Mouse (Mus musculus): Measurements from ENCODE around the gene Klc4. TPM values are rescaled to one million over a fixed set of nuclear protein-coding genes. Genes with fewer than 3 reads are reported as not detected.

Klc4 gene
- total RNA-seq, 2 experiments from 2014 or later, result 19.0 to 19.7 TPM

- no peak for DNase-seq
Measured at GRCm38 (mm10) chr17:46588913-46589312, 56.9 kb downstream of the Klc4 start.

- DNase-seq, result no peak
Measured at GRCm38 (mm10) chr17:46588173-46588572, 57.6 kb downstream of the Klc4 start.

GRCm38 (mm10) chr17:46586327-46586726, 59.5 kb downstream of the Klc4 start:
- no peak for DNase-seq

Other genes with a start within 250 kb of the Klc4 start
- 1 to 10 TPM; 8.1 to 8.4 TPM for gene Crip3, start 217.1 kb downstream of the Klc4 start, total RNA-seq (2021)
- under 1 TPM in 1 of 2 experiments, not detected in 1; 0.30 TPM for gene Slc22a7, start 207.6 kb downstream of the Klc4 start, total RNA-seq (2021)
- 100 to 1,000 TPM; 114 to 118 TPM for gene Ttbk1, start 158.3 kb downstream of the Klc4 start, total RNA-seq (2021)
- 1 to 10 TPM; 4.9 to 7.1 TPM for gene Dnph1, start 149.3 kb downstream of the Klc4 start, total RNA-seq (2021)
- 10 to 100 TPM; 56.0 to 59.4 TPM for gene Cul9, start 99.6 kb downstream of the Klc4 start, total RNA-seq (2021)
- gene Srf, start 89.8 kb downstream of the Klc4 start, total RNA-seq (2021), result 10 to 100 TPM; 82.3 to 83.6 TPM
- gene Ptk7, start 16.5 kb downstream of the Klc4 start, total RNA-seq (2021), result 1 to 10 TPM; 8.5 to 9.6 TPM
- gene Mrpl2, start 207 bp upstream of the Klc4 start, total RNA-seq (2021), result 10 to 100 TPM; 45.3 to 50.7 TPM
- gene Cul7, start 4.3 kb upstream of the Klc4 start, total RNA-seq (2021), result 10 to 100 TPM; 18.4 to 20.0 TPM
- 10 to 100 TPM; 14.5 to 15.4 TPM for gene Rrp36, start 28.3 kb upstream of the Klc4 start, total RNA-seq (2021)
- gene Mea1, start 32.8 kb upstream of the Klc4 start, total RNA-seq (2021), result 100 to 1,000 TPM in 1 of 2 experiments, 10 to 100 TPM in 1; 97.6 to 100 TPM
- 100 to 1,000 TPM; 166 to 167 TPM for gene Klhdc3, start 34.9 kb upstream of the Klc4 start, total RNA-seq (2021)
- 10 to 100 TPM; 86.5 to 91.9 TPM for gene Ppp2r5d, start 59.1 kb upstream of the Klc4 start, total RNA-seq (2021)
- gene Pex6, start 65.4 kb upstream of the Klc4 start, total RNA-seq (2021), result 10 to 100 TPM; 54.6 to 56.6 TPM
- gene Gnmt, start 83.1 kb upstream of the Klc4 start, total RNA-seq (2021), result not detected
- gene Cnpy3, start 106.2 kb upstream of the Klc4 start, total RNA-seq (2021), result 10 to 100 TPM; 64.0 to 68.6 TPM
- gene Ptcra, start 117.7 kb upstream of the Klc4 start, total RNA-seq (2021), result under 1 TPM in 1 of 2 experiments, not detected in 1; 0.30 TPM
- 1 to 10 TPM; 6.6 to 9.4 TPM for gene 2310039H08Rik, start 126.6 kb upstream of the Klc4 start, total RNA-seq (2021)
- 10 to 100 TPM; 47.2 to 53.8 TPM for gene Rpl7l1, start 136.7 kb upstream of the Klc4 start, total RNA-seq (2021)
- 10 to 100 TPM; 48.2 to 62.2 TPM for gene Bicral, start 212.5 kb upstream of the Klc4 start, total RNA-seq (2021)
- 10 to 100 TPM; 29.0 to 32.8 TPM for gene Tbcc, start 244.7 kb upstream of the Klc4 start, total RNA-seq (2021)

Data from layer of hippocampus, postnatal 36 days (tissue).